Mouse (Mus musculus): Measurements from ENCODE around the gene Gnmt. TPM values are rescaled to one million over a fixed set of nuclear protein-coding genes. Genes with fewer than 3 reads are reported as not detected.

Gnmt gene
- total and polyA plus RNA-seq, 3 experiments, result 2.8 to 4.4 (median 3.3) TPM

- 0 out of 2 replicates have a peak, but pooled peaks cover 3% of the 10 kb centered on the region for H3K79me2 ChIP-seq (replicated peaks; ENCODE audit: control insufficient read depth, insufficient read depth, low read length)
- H3K4me1 ChIP-seq (ENCODE audit: control insufficient read depth, insufficient read depth, low read length), result peaks cover 8% of the 10 kb centered on the region
- H3K27me3 ChIP-seq (ENCODE audit: control insufficient read depth, insufficient read depth, low read length), result no peaks in the 10 kb centered on the region
- TF ChIP-seq EP300 (IDR thresholded peaks at IDR 0.05; ENCODE audit: insufficient read depth, low read depth, low read length) (no peak), POLR2A (IDR thresholded peaks at IDR 0.05; ENCODE audit: insufficient read depth, low read depth, low read length) (no peak), CTCF (IDR thresholded peaks at IDR 0.05) (no peak)
- intact Hi-C loops (cut with DNase I), result loop anchor here (10.0 kb wide), 1 partner anchor 375 kb away; the partner anchor contains the start of gene Abcc10
- H3K4me3 ChIP-seq, result no peak overlapping the region
- WGBS, result 82% methylated on average over 3 of the region's 3 CpGs
- H3K9ac ChIP-seq (ENCODE audit: low read depth, low read length), result no peak overlapping the region
- no peak for DNase-seq
- no peak overlapping the region for H3K27ac ChIP-seq
- H3K36me3 ChIP-seq (ENCODE audit: control insufficient read depth, insufficient read depth, low read length), result no peaks in the 10 kb centered on the region
Observed at GRCm38 (mm10) chr17:46699912-46700311, 29.1 kb downstream of the Gnmt start.

- DNase-seq, result no peak
- no peaks in the 10 kb centered on the region for H3K27me3 ChIP-seq (ENCODE audit: control insufficient read depth, insufficient read depth, low read length)
- no peak overlapping the region for H3K27ac ChIP-seq
- H3K79me2 ChIP-seq (replicated peaks; ENCODE audit: control insufficient read depth, insufficient read depth, low read length), result 0 out of 2 replicates have a peak, but pooled peaks cover 3% of the 10 kb centered on the region
- TF ChIP-seq POLR2A (IDR thresholded peaks at IDR 0.05; ENCODE audit: insufficient read depth, low read depth, low read length) (no peak), EP300 (IDR thresholded peaks at IDR 0.05; ENCODE audit: insufficient read depth, low read depth, low read length) (no peak), CTCF (IDR thresholded peaks at IDR 0.05) (no peak)
- H3K4me1 ChIP-seq (ENCODE audit: control insufficient read depth, insufficient read depth, low read length), result peaks cover 8% of the 10 kb centered on the region
- H3K36me3 ChIP-seq (ENCODE audit: control insufficient read depth, insufficient read depth, low read length), result no peaks in the 10 kb centered on the region
- 86% methylated on average over 5 of the region's 5 CpGs for WGBS
- no peak overlapping the region for H3K9ac ChIP-seq (ENCODE audit: low read depth, low read length)
- intact Hi-C loops (cut with DNase I), result no loop called here
- no peak overlapping the region for H3K4me3 ChIP-seq
Observed at GRCm38 (mm10) chr17:46699245-46699644, 29.7 kb downstream of the Gnmt start.

DNA sequence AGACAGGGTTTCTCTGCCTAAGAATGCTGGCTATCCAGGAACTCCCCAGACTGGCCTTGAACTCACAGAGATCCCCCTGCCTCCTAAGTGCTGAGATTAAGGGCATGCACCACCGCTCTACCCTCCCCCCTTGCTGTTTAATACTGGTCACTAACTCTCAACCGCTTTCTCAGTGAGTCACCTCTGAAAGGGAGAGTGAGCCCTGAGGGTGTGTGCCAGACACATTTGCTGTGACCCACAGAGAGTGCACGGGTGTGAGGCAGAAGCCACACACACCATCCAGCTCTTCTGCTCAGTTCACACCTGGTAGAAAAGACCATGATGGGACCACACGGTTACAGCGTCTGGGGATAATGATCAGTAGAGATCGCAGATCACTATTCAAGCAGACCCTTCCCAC lies 30.5 kb downstream of the Gnmt start:
- Histone ChIP-seq H3K9ac (ENCODE audit: low read depth, low read length) (no peak overlapping the region), H3K27ac (no peak overlapping the region), H3K36me3 (ENCODE audit: control insufficient read depth, insufficient read depth, low read length) (no peaks in the 10 kb centered on the region), H3K79me2 (replicated peaks; ENCODE audit: control insufficient read depth, insufficient read depth, low read length) (0 out of 2 replicates have a peak, but pooled peaks cover 3% of the 10 kb centered on the region), H3K4me1 (ENCODE audit: control insufficient read depth, insufficient read depth, low read length) (peaks cover 5% of the 10 kb centered on the region), H3K4me3 (no peak overlapping the region), H3K27me3 (ENCODE audit: control insufficient read depth, insufficient read depth, low read length) (no peaks in the 10 kb centered on the region)
- TF ChIP-seq CTCF (IDR thresholded peaks at IDR 0.05) (no peak), POLR2A (IDR thresholded peaks at IDR 0.05; ENCODE audit: insufficient read depth, low read depth, low read length) (no peak), EP300 (IDR thresholded peaks at IDR 0.05; ENCODE audit: insufficient read depth, low read depth, low read length) (no peak)
- DNase-seq, result no peak
- intact Hi-C loops (cut with DNase I), result no loop called here
- WGBS, result 84% methylated on average over 6 of the region's 6 CpGs

DNA sequence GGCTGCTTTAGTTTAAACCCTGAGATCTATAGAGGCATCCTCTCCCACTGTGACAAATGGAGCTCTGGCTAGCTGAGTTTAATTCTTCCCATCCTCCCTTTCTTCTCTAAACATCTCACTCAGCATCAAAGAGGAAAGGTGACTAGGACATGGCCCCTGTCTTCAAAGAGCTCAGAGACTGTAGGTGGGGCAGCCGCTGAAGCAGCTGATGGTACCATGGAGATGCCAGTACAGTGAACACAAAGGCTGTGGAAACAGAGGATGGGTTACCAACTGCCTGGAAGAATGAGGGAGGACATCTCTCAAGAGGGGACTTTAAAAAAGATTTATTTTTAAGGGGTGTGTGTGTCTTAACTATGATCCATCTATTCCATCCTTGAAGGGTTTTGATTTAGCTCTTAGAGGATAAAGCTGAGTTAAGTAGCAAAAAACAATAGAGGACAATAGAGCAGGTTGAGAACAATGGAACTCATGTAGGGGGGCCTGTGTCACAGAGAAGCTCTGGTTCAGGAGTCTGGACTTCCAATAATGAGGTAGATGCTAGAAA lies 34.4 kb downstream of the Gnmt start:
- TF ChIP-seq POLR2A (IDR thresholded peaks at IDR 0.05; ENCODE audit: insufficient read depth, low read depth, low read length) (no peak), CTCF (IDR thresholded peaks at IDR 0.05) (no peak), EP300 (IDR thresholded peaks at IDR 0.05; ENCODE audit: insufficient read depth, low read depth, low read length) (no peak)
- H3K36me3 ChIP-seq (ENCODE audit: control insufficient read depth, insufficient read depth, low read length), result no peaks in the 10 kb centered on the region
- H3K9ac ChIP-seq (ENCODE audit: low read depth, low read length), result no peak overlapping the region
- H3K27ac ChIP-seq, result no peak overlapping the region
- DNase-seq, result no peak
- intact Hi-C loops (cut with DNase I), result no loop called here
- H3K4me1 ChIP-seq (ENCODE audit: control insufficient read depth, insufficient read depth, low read length), result no peaks in the 10 kb centered on the region
- H3K4me3 ChIP-seq, result no peak overlapping the region
- WGBS, result 94% methylated on average over 1 of the region's 1 CpGs
- H3K79me2 ChIP-seq (replicated peaks; ENCODE audit: control insufficient read depth, insufficient read depth, low read length), result peaks cover 2% of the 10 kb centered on the region; the same call in 1 of the 2 replicates
- H3K27me3 ChIP-seq (ENCODE audit: control insufficient read depth, insufficient read depth, low read length), result no peaks in the 10 kb centered on the region

- Histone ChIP-seq H3K27ac (no peak overlapping the region), H3K4me3 (no peak overlapping the region), H3K4me1 (ENCODE audit: control insufficient read depth, insufficient read depth, low read length) (no peaks in the 10 kb centered on the region), H3K9ac (ENCODE audit: low read depth, low read length) (no peak overlapping the region), H3K79me2 (replicated peaks; ENCODE audit: control insufficient read depth, insufficient read depth, low read length) (peaks cover 2% of the 10 kb centered on the region; the same call in 1 of the 2 replicates), H3K27me3 (ENCODE audit: control insufficient read depth, insufficient read depth, low read length) (no peaks in the 10 kb centered on the region), H3K36me3 (ENCODE audit: control insufficient read depth, insufficient read depth, low read length) (no peaks in the 10 kb centered on the region)
- TF ChIP-seq POLR2A (IDR thresholded peaks at IDR 0.05; ENCODE audit: insufficient read depth, low read depth, low read length) (no peak), CTCF (IDR thresholded peaks at IDR 0.05) (no peak), EP300 (IDR thresholded peaks at IDR 0.05; ENCODE audit: insufficient read depth, low read depth, low read length) (no peak)
- WGBS, result 89% methylated on average over 2 of the region's 2 CpGs
- no peak for DNase-seq
- intact Hi-C loops (cut with DNase I), result no loop called here
Observed at GRCm38 (mm10) chr17:46691390-46691789, 37.6 kb downstream of the Gnmt start.

GRCm38 (mm10) chr17:46690665-46691064 lies 38.3 kb downstream of the Gnmt start:
- Histone ChIP-seq H3K27ac (no peak overlapping the region), H3K27me3 (ENCODE audit: control insufficient read depth, insufficient read depth, low read length) (no peaks in the 10 kb centered on the region), H3K36me3 (ENCODE audit: control insufficient read depth, insufficient read depth, low read length) (no peaks in the 10 kb centered on the region), H3K9ac (ENCODE audit: low read depth, low read length) (no peak overlapping the region), H3K4me1 (ENCODE audit: control insufficient read depth, insufficient read depth, low read length) (no peaks in the 10 kb centered on the region), H3K79me2 (replicated peaks; ENCODE audit: control insufficient read depth, insufficient read depth, low read length) (peaks cover 2% of the 10 kb centered on the region; the same call in 1 of the 2 replicates), H3K4me3 (no peak overlapping the region)
- DNase-seq, result no peak
- 79% methylated on average over 12 of the region's 12 CpGs for WGBS
- TF ChIP-seq POLR2A (IDR thresholded peaks at IDR 0.05; ENCODE audit: insufficient read depth, low read depth, low read length) (no peak), CTCF (IDR thresholded peaks at IDR 0.05) (no peak), EP300 (IDR thresholded peaks at IDR 0.05; ENCODE audit: insufficient read depth, low read depth, low read length) (no peak)
- intact Hi-C loops (cut with DNase I), result no loop called here
